Mouse (Mus musculus) neural tube, embryonic 14.5 days (tissue): Measurements from ENCODE around the gene Ankrd24. TPM values are rescaled to one million over a fixed set of nuclear protein-coding genes. Genes with fewer than 3 reads are reported as not detected.
"Not testable (repeated sequence)": the region's sequence is repeated elsewhere in the genome, so short reads cannot be mapped to it uniquely, and the experiment has no call there.

Source experiments
- ATAC-seq: fragments of 200-750 bp; cut with Nextera tagmentation; 2 replicates; pipeline ENCODE4 v1.8.0; 2017; ENCODE audit warnings: low read depth, mild to moderate bottlenecking, moderate TSS enrichment, moderate library complexity
- H3K27ac ChIP-seq: fragments of 300-500 bp; sonication (generic); 2 replicates; pipeline ENCODE4 v1.5.1; 2014; ENCODE audit warnings: low read depth, mild to moderate bottlenecking, control low read depth, low read length, moderate library complexity, mixed read lengths
- H3K27me3 ChIP-seq: fragments of 300-500 bp; sonication (generic); 2 replicates; pipeline ENCODE4 v1.6.1; 2014; ENCODE audit warnings: low read length; ENCODE audit not compliant: control insufficient read depth, insufficient read depth
- H3K36me3 ChIP-seq: fragments of 300-500 bp; sonication (generic); 2 replicates; pipeline ENCODE4 v1.6.1; 2014; ENCODE audit warnings: low read length, mixed read lengths; ENCODE audit not compliant: control insufficient read depth, insufficient read depth
- H3K4me1 ChIP-seq: fragments of 300-500 bp; sonication (generic); 2 replicates; pipeline ENCODE4 v1.6.1; 2014; ENCODE audit warnings: low read length; ENCODE audit not compliant: control insufficient read depth, insufficient read depth
- H3K4me2 ChIP-seq: fragments of 300-500 bp; sonication (generic); 2 replicates; pipeline ENCODE4 v1.6.1; 2014; ENCODE audit warnings: mild to moderate bottlenecking, low read depth, low read length, control low read depth
- H3K4me3 ChIP-seq: fragments of 300-500 bp; sonication (generic); 2 replicates; pipeline ENCODE4 v1.5.1; 2014; ENCODE audit warnings: low read depth, low read length, control low read depth, mixed read lengths
- H3K9ac ChIP-seq: fragments of 300-500 bp; sonication (generic); replicated peaks from 2 replicates; pipeline ENCODE4 v1.6.1; 2014; ENCODE audit warnings: low read depth, mild to moderate bottlenecking, control low read depth, low read length, mixed read lengths
- H3K9me3 ChIP-seq: fragments of 300-500 bp; sonication (generic); 2 replicates; pipeline ENCODE4 v1.6.1; 2016; ENCODE audit warnings: low read length; ENCODE audit not compliant: control insufficient read depth
- WGBS: fragments of 180-500 bp; shearing (Covaris S2); extraction: QIAGEN DNeasy Blood & Tissue Kit; methylation state at CpG from one replicate; pipeline ENCODE4 v1.1.7; 2014; 5-methylcytosine and 5-hydroxymethylcytosine counted together
- polyA plus RNA-seq: library from polyadenylated mRNA; unstranded; fragments of >200 nt; fragmentation: Nextera tagmentation; extraction: Ambion mirVana; gene quantifications from 2 replicates; pipeline ENCODE4 v1.2.1, GENCODE M21; 2014

The Ankrd24 gene
- polyA plus RNA-seq, 1 experiment from 2014 or later = 16.1 TPM

DNA sequence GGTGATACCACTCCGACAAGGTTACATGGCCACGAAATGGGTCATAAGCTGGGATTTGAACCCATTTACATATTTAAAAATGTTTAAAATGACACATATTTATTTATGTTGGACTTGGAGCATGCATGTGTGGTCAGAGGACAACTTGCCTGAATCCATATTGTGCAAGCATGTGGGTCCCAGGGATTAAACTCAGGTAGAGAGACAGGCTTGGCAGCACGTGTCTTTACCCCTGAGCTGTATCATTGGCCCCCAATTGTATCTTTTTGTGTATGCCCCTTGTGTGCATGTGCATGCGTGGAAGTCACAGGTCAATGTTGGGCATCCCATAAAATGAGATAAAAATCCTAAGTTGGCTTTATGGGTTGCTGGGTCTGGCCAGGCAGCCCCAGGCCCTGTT is 17.1 kb downstream of the Ankrd24 start:
- Histone ChIP-seq H3K9ac (no peak overlapping the region), H3K36me3 (no peaks in the 10 kb centered on the region)
- 91% methylated on average over 4 of the region's 4 CpGs for WGBS

DNA sequence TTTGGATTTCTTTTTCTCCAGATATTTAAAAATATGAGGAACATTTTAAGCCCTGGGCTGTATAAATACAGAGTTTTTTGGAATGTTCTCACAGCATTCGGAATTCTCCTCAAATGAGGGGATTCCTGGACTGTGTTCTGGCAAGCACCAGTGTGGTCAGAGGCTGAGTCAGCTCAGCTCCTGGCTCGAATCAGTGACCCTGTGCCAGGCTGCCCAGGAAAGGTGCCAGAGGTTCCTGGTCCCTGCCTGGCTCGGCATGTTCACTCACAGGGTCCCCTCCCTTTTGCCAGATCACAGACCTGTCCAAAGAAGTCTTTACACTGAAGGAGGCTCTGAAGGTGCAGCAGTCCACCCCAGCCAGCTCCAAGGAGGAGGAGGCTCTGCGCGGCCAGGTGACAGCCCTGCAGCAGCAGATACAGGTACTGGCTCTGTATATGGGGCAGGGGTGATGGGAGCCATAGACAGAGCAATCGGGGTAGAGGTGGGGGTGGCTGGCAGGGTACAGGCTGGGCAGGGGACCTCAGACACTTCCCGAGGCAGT is 17.7 kb downstream of the Ankrd24 start:
- H3K36me3 ChIP-seq = no peaks in the 10 kb centered on the region
- H3K9me3 ChIP-seq = no peaks in the 10 kb centered on the region
- WGBS = 81% methylated on average over 7 of the region's 7 CpGs
- H3K9ac ChIP-seq = no peak overlapping the region
- no peak overlapping the region for H3K4me3 ChIP-seq
- H3K27ac ChIP-seq = no peak overlapping the region
- no peak for ATAC-seq
- H3K4me2 ChIP-seq = no peak overlapping the region
- H3K27me3 ChIP-seq = no peaks in the 10 kb centered on the region
- peaks cover 19% of the 10 kb centered on the region for H3K4me1 ChIP-seq

More for the DNA sequence above, 17.1 kb downstream of the Ankrd24 start:
- ATAC-seq = no peak
- Histone ChIP-seq H3K4me2 (no peak overlapping the region), H3K4me1 (peaks cover 19% of the 10 kb centered on the region), H3K27ac (no peak overlapping the region), H3K27me3 (no peaks in the 10 kb centered on the region), H3K9me3 (no peaks in the 10 kb centered on the region), H3K4me3 (no peak overlapping the region)

DNA sequence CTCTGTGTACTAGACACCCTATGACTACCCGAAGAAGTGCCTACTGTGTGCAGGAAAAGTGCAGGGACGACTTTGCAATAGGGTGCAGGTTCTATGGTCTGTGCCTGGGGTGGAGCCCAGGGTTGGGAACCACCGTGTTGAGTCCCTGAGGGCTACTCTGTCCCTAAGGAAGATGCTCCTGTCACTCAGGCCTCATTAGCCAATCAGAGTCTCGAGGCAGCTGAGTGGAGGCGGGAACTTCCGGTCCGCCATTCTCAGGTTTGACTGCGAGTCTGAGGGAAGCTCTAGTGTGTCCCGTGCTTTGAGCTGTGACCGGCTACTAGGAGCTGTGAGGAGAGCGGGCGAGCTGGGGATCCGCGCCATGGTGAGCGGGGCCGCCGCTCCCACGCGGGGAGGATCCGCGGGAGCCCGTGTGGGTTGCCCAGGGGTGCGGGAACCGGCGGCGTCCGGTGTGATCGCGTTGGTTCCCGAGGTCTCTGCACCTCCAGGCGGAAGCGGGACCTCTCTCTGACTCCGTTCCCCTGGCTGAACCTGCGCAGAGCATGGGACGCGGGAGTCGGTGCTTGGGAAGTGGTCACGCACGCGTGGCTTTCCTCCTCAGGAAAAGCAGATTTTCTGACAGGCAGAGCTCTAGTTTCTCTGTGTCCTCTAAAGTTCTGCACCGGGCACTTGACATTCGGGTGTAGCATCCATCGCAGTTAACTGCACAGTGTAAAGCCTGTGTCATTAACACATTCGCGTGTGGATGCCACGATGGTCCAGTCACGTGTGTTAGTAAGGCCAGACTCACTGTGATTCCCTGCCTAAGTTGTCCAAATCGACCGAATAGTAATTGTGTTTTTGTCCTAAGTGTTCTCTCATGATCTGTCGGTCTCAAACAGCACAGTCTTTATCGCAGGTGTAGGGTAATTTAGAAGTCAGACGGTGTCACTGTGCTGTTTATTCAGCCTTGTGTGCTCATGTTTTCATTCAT is 20.7 kb downstream of the Ankrd24 start, which contains the start of gene Gm10778:
Gm10778 (plus strand) TSS at position 257 of the 973 bp plus-strand sequence.
- WGBS = 2% methylated on average over 30 of the region's 52 CpGs
- H3K9ac ChIP-seq = peak within 1 kb of the TSS; percentile 47
- peak within 1 kb of the TSS; percentile 67 for H3K27ac ChIP-seq
- H3K36me3 ChIP-seq, H3K27me3 ChIP-seq, H3K4me1 ChIP-seq, H3K9me3 ChIP-seq: not testable (repeated sequence)
- peak; percentile 96 for ATAC-seq
- peak within 1 kb of the TSS; percentile 47 for H3K4me2 ChIP-seq
- H3K4me3 ChIP-seq = peak within 1 kb of the TSS; percentile 44

DNA sequence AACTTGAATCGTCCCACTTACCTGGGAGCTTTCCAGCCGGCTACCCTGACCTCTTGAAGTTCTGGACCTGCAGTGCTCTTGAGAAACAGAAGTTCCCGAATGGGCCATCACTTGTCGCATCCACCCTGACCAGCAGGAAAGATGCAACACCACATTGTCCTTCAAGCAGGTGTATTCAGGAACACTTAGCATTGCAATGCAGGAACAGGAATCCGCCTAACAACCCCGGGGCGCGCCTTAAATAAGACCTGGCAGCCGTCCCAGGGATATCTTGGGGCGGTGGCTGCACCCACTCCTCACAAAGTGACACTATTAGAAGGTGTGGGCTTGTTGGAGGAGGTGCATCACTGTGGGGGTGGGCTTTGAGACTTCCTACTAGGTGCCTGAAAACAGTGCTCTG is 26.8 kb downstream of the Ankrd24 start:
- H3K9me3 ChIP-seq = peaks cover 36% of the 10 kb centered on the region
- no peaks in the 10 kb centered on the region for H3K27me3 ChIP-seq

DNA sequence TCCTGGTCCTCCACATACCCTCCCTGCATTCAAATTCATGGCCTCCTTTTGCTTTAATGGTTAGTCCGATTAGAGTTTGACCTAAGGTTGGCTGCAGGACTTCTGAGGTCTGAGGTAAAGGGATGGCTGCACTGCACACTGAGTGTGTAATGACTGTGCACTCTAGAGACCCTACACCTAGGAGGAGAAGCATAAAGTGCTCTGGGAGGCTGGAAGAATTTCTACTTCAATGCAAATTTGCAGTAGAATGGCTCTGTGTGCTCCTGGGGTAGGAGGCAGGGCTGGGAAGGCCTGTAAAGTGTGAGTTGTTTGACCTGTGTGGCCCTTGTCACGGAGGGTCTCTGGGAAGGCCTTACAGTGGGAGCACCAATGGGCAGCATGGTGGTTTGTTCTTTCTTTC is 27.8 kb downstream of the Ankrd24 start:
- no peak overlapping the region for H3K4me3 ChIP-seq
- H3K9me3 ChIP-seq = peaks cover 36% of the 10 kb centered on the region
- H3K9ac ChIP-seq = no peak overlapping the region
- WGBS = 98% methylated on average over 2 of the region's 2 CpGs
- H3K27ac ChIP-seq = no peak overlapping the region
- no peaks in the 10 kb centered on the region for H3K36me3 ChIP-seq
- H3K27me3 ChIP-seq = no peaks in the 10 kb centered on the region
- no peak overlapping the region for H3K4me2 ChIP-seq
- no peaks in the 10 kb centered on the region for H3K4me1 ChIP-seq
- no peak for ATAC-seq

More for the DNA sequence above, 26.8 kb downstream of the Ankrd24 start:
- no peak overlapping the region for H3K27ac ChIP-seq
- no peak overlapping the region for H3K4me3 ChIP-seq
- H3K9ac ChIP-seq = no peak overlapping the region
- H3K36me3 ChIP-seq = no peaks in the 10 kb centered on the region
- WGBS = 97% methylated on average over 10 of the region's 10 CpGs
- H3K4me1 ChIP-seq = no peaks in the 10 kb centered on the region
- ATAC-seq = no peak
- no peak overlapping the region for H3K4me2 ChIP-seq

DNA sequence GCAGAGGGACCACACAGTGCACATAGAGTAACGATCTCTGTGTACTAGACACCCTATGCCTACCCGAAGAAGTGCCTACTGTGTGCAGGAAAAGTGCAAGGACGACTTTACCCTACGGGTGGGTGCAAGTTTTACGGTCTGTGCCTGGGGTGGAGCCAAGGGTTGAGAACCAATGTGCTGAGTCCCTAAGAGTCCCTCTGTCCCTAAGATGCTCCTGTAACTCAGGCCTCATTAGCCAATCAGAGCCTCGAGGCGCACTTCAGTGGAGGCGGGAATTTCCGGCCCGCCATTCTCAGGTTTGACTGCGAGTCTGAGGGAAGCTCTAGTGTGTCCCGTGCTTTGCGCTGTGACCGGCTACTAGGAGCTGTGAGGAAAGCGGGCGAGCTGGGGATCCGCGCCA is 58.8 kb downstream of the Ankrd24 start:
- no CpG with 5 or more reads among the region's 18 CpGs for WGBS
- ATAC-seq, H3K27ac ChIP-seq, H3K27me3 ChIP-seq, H3K4me3 ChIP-seq, H3K9me3 ChIP-seq, H3K4me1 ChIP-seq, H3K9ac ChIP-seq, H3K4me2 ChIP-seq, H3K36me3 ChIP-seq: not testable (repeated sequence)

Other genes with a start within 250 kb of the Ankrd24 start
- gene Dohh, start 244.1 kb upstream of the Ankrd24 start, polyA plus RNA-seq = 61.0 and 68.0 TPM in 2 replicates
- 4.3 and 6.3 TPM in 2 replicates for gene Gm48551, start 244.1 kb upstream of the Ankrd24 start, polyA plus RNA-seq
- 2.0 and 4.4 TPM in 2 replicates for gene Gm48552, start 239.5 kb upstream of the Ankrd24 start, polyA plus RNA-seq
- gene Smim24, start 235.5 kb upstream of the Ankrd24 start, polyA plus RNA-seq = 1.3 and 2.0 TPM in 2 replicates
- 21.9 and 25.0 TPM in 2 replicates for gene Nfic, start 172.9 kb upstream of the Ankrd24 start, polyA plus RNA-seq
- 50.6 and 64.4 TPM in 2 replicates for gene Celf5, start 145.8 kb upstream of the Ankrd24 start, polyA plus RNA-seq
- 62.6 and 62.7 TPM in 2 replicates for gene Ncln, start 132.1 kb upstream of the Ankrd24 start, polyA plus RNA-seq
- gene S1pr4, start 128.4 kb upstream of the Ankrd24 start, polyA plus RNA-seq = 0.29 and 0.79 TPM in 2 replicates
- 0.40 and 1.9 TPM in 2 replicates for gene Gna15, start 104.3 kb upstream of the Ankrd24 start, polyA plus RNA-seq
- gene Gna11, start 83.3 kb upstream of the Ankrd24 start, polyA plus RNA-seq = 81.1 and 89.8 TPM in 2 replicates
- 347 and 599 TPM in 2 replicates for gene Aes, start 69.1 kb upstream of the Ankrd24 start, polyA plus RNA-seq
- gene Tle2, start 54.0 kb upstream of the Ankrd24 start, polyA plus RNA-seq = 32.4 and 37.3 TPM in 2 replicates
- gene Tle6, start 27.5 kb upstream of the Ankrd24 start, polyA plus RNA-seq = 5.0 and 6.6 TPM in 2 replicates
- 1.0 and 1.9 TPM in 2 replicates for gene BC025920, start 22.3 kb upstream of the Ankrd24 start, polyA plus RNA-seq
- gene Sirt6, start 743 bp upstream of the Ankrd24 start, polyA plus RNA-seq = 48.9 and 53.6 TPM in 2 replicates
- 7.4 and 8.7 TPM in 2 replicates for gene Gm10778, start 20.5 kb downstream of the Ankrd24 start, polyA plus RNA-seq
- gene Zfp433, start 76.3 kb downstream of the Ankrd24 start, polyA plus RNA-seq = 19.6 and 23.5 TPM in 2 replicates
- gene Gm3055, start 142.6 kb downstream of the Ankrd24 start, polyA plus RNA-seq = 22.3 and 25.0 TPM in 2 replicates
- 4.5 and 5.7 TPM in 2 replicates for gene Gm4767, start 183.6 kb downstream of the Ankrd24 start, polyA plus RNA-seq
- gene Gm32687, start 235.4 kb downstream of the Ankrd24 start, polyA plus RNA-seq = 14.9 and 16.5 TPM in 2 replicates